Mouse (Mus musculus): Measurements from ENCODE around the gene Xrcc1. TPM values are rescaled to one million over a fixed set of nuclear protein-coding genes. Genes with fewer than 3 reads are reported as not detected.
"Not testable (repeated sequence)": the region's sequence is repeated elsewhere in the genome, so short reads cannot be mapped to it uniquely, and the experiment has no call there.

Xrcc1 gene
- polyA plus RNA-seq, 1 experiment from 2014 or later: 105 TPM

- Histone ChIP-seq H3K27ac (no peak overlapping the region), H3K9me3 (no peaks in the 10 kb centered on the region), H3K4me1 (peaks cover 21% of the 10 kb centered on the region), H3K9ac (no peak overlapping the region), H3K36me3 (replicated peaks) (no peaks in the 10 kb centered on the region), H3K4me3 (replicated peaks) (peak overlapping the region; percentile 36), H3K4me2 (peak overlapping the region; percentile 58; the same call in 1 of the 2 replicates), H3K27me3 (peaks cover 70% of the 10 kb centered on the region)
- no peak for ATAC-seq (ENCODE audit: low FRiP score)
- WGBS: 10% methylated on average over 7 of the region's 7 CpGs
Measured at GRCm38 (mm10) chr7:24611709-24612108, 65.6 kb downstream of the Xrcc1 start.

GRCm38 (mm10) chr7:24612308-24612910 is 66.3 kb downstream of the Xrcc1 start:
- no peak overlapping the region for H3K27ac ChIP-seq
- H3K9ac ChIP-seq: no peak overlapping the region
- peak overlapping the region; percentile 11; the same call in 1 of the 2 replicates for H3K4me3 ChIP-seq (replicated peaks)
- peaks cover 70% of the 10 kb centered on the region for H3K27me3 ChIP-seq
- ATAC-seq (ENCODE audit: low FRiP score): no peak
- WGBS: 3% methylated on average over 27 of the region's 27 CpGs
- peaks cover 21% of the 10 kb centered on the region for H3K4me1 ChIP-seq
- no peaks in the 10 kb centered on the region for H3K36me3 ChIP-seq (replicated peaks)
- H3K9me3 ChIP-seq: no peaks in the 10 kb centered on the region
- peak overlapping the region; percentile 28 for H3K4me2 ChIP-seq

- no peak overlapping the region for H3K27ac ChIP-seq
- H3K9me3 ChIP-seq: no peaks in the 10 kb centered on the region
- no peak for ATAC-seq (ENCODE audit: low FRiP score)
- no peak overlapping the region for H3K4me2 ChIP-seq
- no peak overlapping the region for H3K9ac ChIP-seq
- H3K4me1 ChIP-seq: peaks cover 21% of the 10 kb centered on the region
- no peaks in the 10 kb centered on the region for H3K36me3 ChIP-seq (replicated peaks)
- WGBS: 76% methylated on average over 13 of the region's 13 CpGs
- H3K27me3 ChIP-seq: peaks cover 54% of the 10 kb centered on the region
- no peak overlapping the region for H3K4me3 ChIP-seq (replicated peaks)
Measured at GRCm38 (mm10) chr7:24614816-24615215, 68.7 kb downstream of the Xrcc1 start.

- Histone ChIP-seq H3K9ac (no peak overlapping the region), H3K27me3 (peaks cover 26% of the 10 kb centered on the region), H3K36me3 (replicated peaks) (no peaks in the 10 kb centered on the region), H3K4me3 (replicated peaks) (no peak overlapping the region), H3K4me2 (no peak overlapping the region), H3K9me3 (peaks cover 5% of the 10 kb centered on the region; the same call in 1 of the 2 replicates), H3K27ac (no peak overlapping the region), H3K4me1 (peaks cover 1% of the 10 kb centered on the region; the same call in 1 of the 2 replicates)
- ATAC-seq (ENCODE audit: low FRiP score): no peak
- WGBS: 77% methylated on average over 8 of the region's 8 CpGs
Measured at GRCm38 (mm10) chr7:24617763-24618162, 71.7 kb downstream of the Xrcc1 start.

- not testable (repeated sequence) for H3K4me2 ChIP-seq; H3K36me3 ChIP-seq (replicated peaks); H3K9me3 ChIP-seq; H3K9ac ChIP-seq; H3K4me1 ChIP-seq; ATAC-seq (ENCODE audit: low FRiP score); H3K4me3 ChIP-seq (replicated peaks); H3K27ac ChIP-seq
- H3K27me3 ChIP-seq: peaks cover 19% of the 10 kb centered on the region
- 88% methylated on average over 8 of the region's 8 CpGs for WGBS
Measured at GRCm38 (mm10) chr7:24618374-24618773, 72.3 kb downstream of the Xrcc1 start.

GRCm38 (mm10) chr7:24619671-24620397 is 73.7 kb downstream of the Xrcc1 start:
- Histone ChIP-seq H3K4me3 (replicated peaks) (no peak overlapping the region), H3K9me3 (peaks cover 5% of the 10 kb centered on the region; the same call in 1 of the 2 replicates), H3K36me3 (replicated peaks) (no peaks in the 10 kb centered on the region), H3K4me1 (no peaks in the 10 kb centered on the region), H3K4me2 (no peak overlapping the region), H3K27me3 (0 out of 2 replicates have a peak, but pooled peaks cover 6% of the 10 kb centered on the region), H3K9ac (no peak overlapping the region), H3K27ac (no peak overlapping the region)
- ATAC-seq (ENCODE audit: low FRiP score): no peak
- 53% methylated on average over 13 of the region's 13 CpGs for WGBS

- no peak overlapping the region for H3K9ac ChIP-seq
- H3K27ac ChIP-seq: no peak overlapping the region
- 0 out of 2 replicates have a peak, but pooled peaks cover 2% of the 10 kb centered on the region for H3K4me1 ChIP-seq
- H3K36me3 ChIP-seq (replicated peaks): no peaks in the 10 kb centered on the region
- 85% methylated on average over 3 of the region's 3 CpGs for WGBS
- ATAC-seq (ENCODE audit: low FRiP score): no peak
- no peak overlapping the region for H3K4me3 ChIP-seq (replicated peaks)
- H3K4me2 ChIP-seq: no peak overlapping the region
- peaks cover 5% of the 10 kb centered on the region; the same call in 1 of the 2 replicates for H3K9me3 ChIP-seq
- H3K27me3 ChIP-seq: peaks cover 2% of the 10 kb centered on the region; the same call in 1 of the 2 replicates
Measured at GRCm38 (mm10) chr7:24621193-24621592, 75.1 kb downstream of the Xrcc1 start.

GRCm38 (mm10) chr7:24622967-24623366 is 76.9 kb downstream of the Xrcc1 start:
- Histone ChIP-seq H3K4me1 (0 out of 2 replicates have a peak, but pooled peaks cover 2% of the 10 kb centered on the region), H3K9ac (no peak overlapping the region), H3K36me3 (replicated peaks) (no peaks in the 10 kb centered on the region), H3K27me3 (peaks cover 12% of the 10 kb centered on the region; the same call in 1 of the 2 replicates), H3K4me3 (replicated peaks) (no peak overlapping the region), H3K9me3 (peaks cover 5% of the 10 kb centered on the region; the same call in 1 of the 2 replicates), H3K4me2 (no peak overlapping the region), H3K27ac (no peak overlapping the region)
- WGBS: 80% methylated on average over 6 of the region's 6 CpGs
- no peak for ATAC-seq (ENCODE audit: low FRiP score)

Other genes with a start within 250 kb of the Xrcc1 start
- gene Zfp61, start 245.1 kb upstream of the Xrcc1 start, polyA plus RNA-seq (2016; fragmentation: Nextera tagmentation; extraction: Ambion mirVana): 44.5 and 44.8 TPM in 2 replicates
- gene Zfp94, start 229.6 kb upstream of the Xrcc1 start, polyA plus RNA-seq (2016; fragmentation: Nextera tagmentation; extraction: Ambion mirVana): 17.8 and 19.0 TPM in 2 replicates
- gene Tescl, start 212.4 kb upstream of the Xrcc1 start, polyA plus RNA-seq (2016; fragmentation: Nextera tagmentation; extraction: Ambion mirVana): not detected in 2 replicates
- gene Lypd5, start 197.1 kb upstream of the Xrcc1 start, polyA plus RNA-seq (2016; fragmentation: Nextera tagmentation; extraction: Ambion mirVana): not detected in 2 replicates
- 1.1 and 1.4 TPM in 2 replicates for gene Kcnn4, start 176.0 kb upstream of the Xrcc1 start, polyA plus RNA-seq (2016; fragmentation: Nextera tagmentation; extraction: Ambion mirVana)
- gene Smg9, start 146.7 kb upstream of the Xrcc1 start, polyA plus RNA-seq (2016; fragmentation: Nextera tagmentation; extraction: Ambion mirVana): 25.6 and 29.1 TPM in 2 replicates
- gene Irgc1, start 94.0 kb upstream of the Xrcc1 start, polyA plus RNA-seq (2016; fragmentation: Nextera tagmentation; extraction: Ambion mirVana): not detected in 2 replicates
- 1.0 and 1.2 TPM in 2 replicates for gene Plaur, start 83.8 kb upstream of the Xrcc1 start, polyA plus RNA-seq (2016; fragmentation: Nextera tagmentation; extraction: Ambion mirVana)
- gene Cadm4, start 64.3 kb upstream of the Xrcc1 start, polyA plus RNA-seq (2016; fragmentation: Nextera tagmentation; extraction: Ambion mirVana): 32.1 and 38.3 TPM in 2 replicates
- 170 and 182 TPM in 2 replicates for gene Zfp428, start 39.3 kb upstream of the Xrcc1 start, polyA plus RNA-seq (2016; fragmentation: Nextera tagmentation; extraction: Ambion mirVana)
- 1.6 and 1.7 TPM in 2 replicates for gene AC161166.1, start 33.8 kb upstream of the Xrcc1 start, polyA plus RNA-seq (2016; fragmentation: Nextera tagmentation; extraction: Ambion mirVana)
- gene Irgq, start 15.6 kb upstream of the Xrcc1 start, polyA plus RNA-seq (2016; fragmentation: Nextera tagmentation; extraction: Ambion mirVana): 24.7 and 25.2 TPM in 2 replicates
- not detected in 2 replicates for gene Pinlyp, start 171 bp upstream of the Xrcc1 start, polyA plus RNA-seq (2016; fragmentation: Nextera tagmentation; extraction: Ambion mirVana)
- 15.3 and 15.7 TPM in 2 replicates for gene Ethe1, start 41.3 kb downstream of the Xrcc1 start, polyA plus RNA-seq (2016; fragmentation: Nextera tagmentation; extraction: Ambion mirVana)
- gene Zfp575, start 41.4 kb downstream of the Xrcc1 start, polyA plus RNA-seq (2016; fragmentation: Nextera tagmentation; extraction: Ambion mirVana): 3.1 and 3.5 TPM in 2 replicates
- gene Phldb3, start 64.5 kb downstream of the Xrcc1 start, polyA plus RNA-seq (2016; fragmentation: Nextera tagmentation; extraction: Ambion mirVana): not detected in 2 replicates
- 0.42 and 0.56 TPM in 2 replicates for gene Lypd3, start 90.3 kb downstream of the Xrcc1 start, polyA plus RNA-seq (2016; fragmentation: Nextera tagmentation; extraction: Ambion mirVana)
- not detected in 2 replicates for gene Tex101, start 130.4 kb downstream of the Xrcc1 start, polyA plus RNA-seq (2016; fragmentation: Nextera tagmentation; extraction: Ambion mirVana)
- not detected in 2 replicates for gene BC049730, start 163.0 kb downstream of the Xrcc1 start, polyA plus RNA-seq (2016; fragmentation: Nextera tagmentation; extraction: Ambion mirVana)
- gene Gm4763, start 180.6 kb downstream of the Xrcc1 start, polyA plus RNA-seq (2016; fragmentation: Nextera tagmentation; extraction: Ambion mirVana): not detected in 2 replicates
- gene Cd177, start 214.0 kb downstream of the Xrcc1 start, polyA plus RNA-seq (2016; fragmentation: Nextera tagmentation; extraction: Ambion mirVana): 0.20 TPM in 1 of 2 replicates, not detected in the other
- gene Ceacam10, start 230.9 kb downstream of the Xrcc1 start, polyA plus RNA-seq (2016; fragmentation: Nextera tagmentation; extraction: Ambion mirVana): 0.36 TPM in 1 of 2 replicates, not detected in the other

All from forebrain, embryonic 12.5 days (tissue).